Mouse (Mus musculus) forebrain, postnatal 0 days (tissue): ENCODE results near the gene Csde1. TPM values are rescaled to one million over a fixed set of nuclear protein-coding genes. Genes with fewer than 3 reads are reported as not detected.

Experiments used
- ATAC-seq: fragments of 200-750 bp; cut with Nextera tagmentation; 2 replicates; pipeline ENCODE4 v1.8.0; 2017; ENCODE audit warnings: mild to moderate bottlenecking, moderate library complexity
- DNase-seq: peaks from one replicate; pipeline ENCODE4 v3.0.0-alpha.2; 2015
- H3K27ac ChIP-seq: fragments of 300-500 bp; sonication (generic); 2 replicates; pipeline ENCODE4 v1.5.1; 2014; ENCODE audit warnings: low read depth, mild to moderate bottlenecking, antibody characterized with exemption, low read length, moderate library complexity, mixed read lengths
- H3K27me3 ChIP-seq: fragments of 300-500 bp; sonication (generic); 2 replicates; pipeline ENCODE4 v1.6.1; 2014; ENCODE audit warnings: mild to moderate bottlenecking, low read length, mixed read lengths; ENCODE audit not compliant: insufficient read depth
- H3K36me3 ChIP-seq: fragments of 300-500 bp; sonication (generic); 2 replicates; pipeline ENCODE4 v1.6.1; 2014; ENCODE audit warnings: mild to moderate bottlenecking, moderate library complexity; ENCODE audit not compliant: insufficient read depth
- H3K4me1 ChIP-seq: fragments of 300-500 bp; sonication (generic); 2 replicates; pipeline ENCODE4 v1.6.1; 2014; ENCODE audit warnings: antibody characterized with exemption; ENCODE audit not compliant: insufficient read depth
- H3K4me2 ChIP-seq: fragments of 300-500 bp; sonication (generic); 2 replicates; pipeline ENCODE4 v1.6.1; 2014; ENCODE audit warnings: low read depth, mild to moderate bottlenecking, moderate library complexity
- H3K4me3 ChIP-seq: fragments of 300-500 bp; sonication (generic); 2 replicates; pipeline ENCODE4 v1.5.1; 2014; ENCODE audit warnings: low read depth, low read length, mixed read lengths
- H3K9ac ChIP-seq: fragments of 300-500 bp; sonication (generic); 2 replicates; pipeline ENCODE4 v1.6.1; 2014; ENCODE audit warnings: mild to moderate bottlenecking
- H3K9me3 ChIP-seq: fragments of 300-500 bp; sonication (generic); 2 replicates; pipeline ENCODE4 v1.6.1; 2016; ENCODE audit warnings: low read length
- CTCF ChIP-seq: sonication (generic); IDR thresholded peaks from 2 replicates; pipeline ENCODE4 v1.5.1; 2016; ENCODE audit warnings: antibody characterized with exemption, control low read depth, low read depth
- WGBS: fragments of 180-500 bp; shearing (Covaris S2); extraction: QIAGEN DNeasy Blood & Tissue Kit; methylation state at CpG from one replicate; pipeline ENCODE4 v1.1.7; 2014; 5-methylcytosine and 5-hydroxymethylcytosine counted together
- polyA plus RNA-seq: library from polyadenylated mRNA; unstranded; fragments of >200 nt; fragmentation: Nextera tagmentation; extraction: Ambion mirVana; gene quantifications from 2 replicates; pipeline ENCODE4 v1.2.1, GENCODE M21; 2015
- total RNA-seq: library from RNA; depleted of rRNA; stranded (reverse); fragments of >200 nt; gene quantifications from 2 replicates; pipeline ENCODE4 v1.2.3, GENCODE M21; 2014

Gene Csde1
- total and polyA plus RNA-seq, 2 experiments from 2014 or later = 315 to 341 TPM

GRCm38 (mm10) chr3:102992936-102993335, 27.3 kb upstream of the Csde1 start:
- no peak for TF ChIP-seq CTCF
- no peak overlapping the region for H3K4me3 ChIP-seq
- no peaks in the 10 kb centered on the region for H3K36me3 ChIP-seq
- no peak overlapping the region for H3K4me2 ChIP-seq
- 37% methylated on average over 3 of the region's 3 CpGs for WGBS
- H3K4me1 ChIP-seq = peaks cover 4% of the 10 kb centered on the region; the same call in 1 of the 2 replicates
- no peak overlapping the region for H3K9ac ChIP-seq
- H3K27ac ChIP-seq = no peak overlapping the region
- ATAC-seq (no peak), DNase-seq (no peak)
- H3K9me3 ChIP-seq = no peaks in the 10 kb centered on the region
- no peaks in the 10 kb centered on the region for H3K27me3 ChIP-seq

GRCm38 (mm10) chr3:102995233-102995604, 25.0 kb upstream of the Csde1 start:
- 43% methylated on average over 7 of the region's 7 CpGs for WGBS
- no peak for TF ChIP-seq CTCF
- no peak for DNase-seq
- H3K4me3 ChIP-seq = peak overlapping the region; percentile 78
- no peaks in the 10 kb centered on the region for H3K27me3 ChIP-seq
- peak; percentile 28 for ATAC-seq
- H3K27ac ChIP-seq = peak overlapping the region; percentile 89
- no peaks in the 10 kb centered on the region for H3K9me3 ChIP-seq
- H3K4me1 ChIP-seq = peaks cover 4% of the 10 kb centered on the region; the same call in 1 of the 2 replicates
- peak overlapping the region; percentile 94 for H3K9ac ChIP-seq
- H3K36me3 ChIP-seq = peaks cover 23% of the 10 kb centered on the region
- H3K4me2 ChIP-seq = peak overlapping the region; percentile 52

GRCm38 (mm10) chr3:102995605-102996321, 24.5 kb upstream of the Csde1 start, which contains the start of gene Sike1:
TSS of gene Sike1 (plus strand) at chr3:102995708.
- Histone ChIP-seq H3K9ac (peak within 1 kb of the TSS; percentile 94), H3K4me3 (peak within 1 kb of the TSS; percentile 78), H3K9me3 (no peaks in the 10 kb centered on the region), H3K4me2 (peak within 1 kb of the TSS; percentile 52), H3K36me3 (peaks cover 28% of the 10 kb centered on the region), H3K4me1 (peaks cover 4% of the 10 kb centered on the region; the same call in 1 of the 2 replicates), H3K27ac (peak within 1 kb of the TSS; percentile 89), H3K27me3 (no peaks in the 10 kb centered on the region)
- ATAC-seq = peak; percentile 99
- DNase-seq = peak; percentile 93
- WGBS = 1% methylated on average over 56 of the region's 60 CpGs
- TF ChIP-seq CTCF = no peak

GRCm38 (mm10) chr3:102997036-102997435, 23.2 kb upstream of the Csde1 start:
- Histone ChIP-seq H3K4me2 (no peak overlapping the region), H3K4me1 (peaks cover 4% of the 10 kb centered on the region; the same call in 1 of the 2 replicates), H3K4me3 (no peak overlapping the region), H3K27me3 (no peaks in the 10 kb centered on the region), H3K27ac (no peak overlapping the region), H3K36me3 (peaks cover 36% of the 10 kb centered on the region), H3K9ac (no peak overlapping the region), H3K9me3 (no peaks in the 10 kb centered on the region)
- 83% methylated on average over 10 of the region's 10 CpGs for WGBS
- no peak for TF ChIP-seq CTCF
- no peak for ATAC-seq
- no peak for DNase-seq

- no peak overlapping the region for H3K4me2 ChIP-seq
- DNase-seq = no peak
- peaks cover 41% of the 10 kb centered on the region for H3K36me3 ChIP-seq
- 88% methylated on average over 3 of the region's 3 CpGs for WGBS
- H3K4me3 ChIP-seq = no peak overlapping the region
- no peak overlapping the region for H3K9ac ChIP-seq
- no peak overlapping the region for H3K27ac ChIP-seq
- no peaks in the 10 kb centered on the region for H3K9me3 ChIP-seq
- no peaks in the 10 kb centered on the region for H3K27me3 ChIP-seq
- no peak for ATAC-seq
- no peak for TF ChIP-seq CTCF
- peaks cover 4% of the 10 kb centered on the region; the same call in 1 of the 2 replicates for H3K4me1 ChIP-seq
Observed at GRCm38 (mm10) chr3:102997591-102997990, 22.6 kb upstream of the Csde1 start.

GRCm38 (mm10) chr3:103001595-103001994, 18.6 kb upstream of the Csde1 start:
- Histone ChIP-seq H3K4me1 (no peaks in the 10 kb centered on the region), H3K9me3 (no peaks in the 10 kb centered on the region), H3K27ac (no peak overlapping the region), H3K36me3 (peaks cover 56% of the 10 kb centered on the region), H3K4me2 (no peak overlapping the region), H3K9ac (no peak overlapping the region), H3K4me3 (no peak overlapping the region), H3K27me3 (no peaks in the 10 kb centered on the region)
- no peak for TF ChIP-seq CTCF
- DNase-seq (no peak), ATAC-seq (no peak)
- 96% methylated on average over 7 of the region's 7 CpGs for WGBS

- DNase-seq (no peak), ATAC-seq (no peak)
- no peak overlapping the region for H3K4me3 ChIP-seq
- no peaks in the 10 kb centered on the region for H3K9me3 ChIP-seq
- H3K4me2 ChIP-seq = no peak overlapping the region
- H3K4me1 ChIP-seq = peaks cover 5% of the 10 kb centered on the region
- WGBS = 75% methylated on average over 2 of the region's 2 CpGs
- no peak overlapping the region for H3K9ac ChIP-seq
- TF ChIP-seq CTCF = no peak
- no peaks in the 10 kb centered on the region for H3K27me3 ChIP-seq
- no peak overlapping the region for H3K27ac ChIP-seq
- H3K36me3 ChIP-seq = no peaks in the 10 kb centered on the region
Observed at GRCm38 (mm10) chr3:103017350-103017749, 2.9 kb upstream of the Csde1 start.
